Mouse (Mus musculus): ENCODE results near the gene Apol7a. TPM values are rescaled to one million over a fixed set of nuclear protein-coding genes. Genes with fewer than 3 reads are reported as not detected.
A peak's percentile ranks its signal among the peaks of the same experiment; 100 is the strongest.

The Apol7a gene
- polyA plus RNA-seq, 1 experiment, result 88.8 TPM

DNA sequence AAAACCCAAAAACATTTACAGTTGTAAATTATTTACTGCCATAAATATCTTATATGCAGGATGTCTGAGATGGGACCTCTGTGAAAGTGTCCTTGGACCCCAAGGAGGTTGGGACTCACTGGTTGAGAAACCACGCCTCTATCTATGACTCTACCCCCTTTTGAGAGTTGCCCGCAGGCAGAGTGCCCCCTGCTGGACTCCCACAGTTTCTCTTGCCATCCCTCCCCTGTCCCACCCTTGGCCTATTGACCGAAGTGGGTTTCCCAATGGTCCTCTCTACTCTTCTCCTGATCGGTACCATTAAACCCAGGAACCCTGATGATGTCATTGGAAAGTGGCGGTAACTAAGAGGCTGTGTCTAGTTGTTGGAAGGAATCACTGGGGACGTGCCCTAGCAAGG lies 56.9 kb downstream of the Apol7a start:
- no peak overlapping the region for H3K27ac ChIP-seq (ENCODE audit: insufficient read depth, low read depth, low read length)
- WGBS, result 89% methylated on average over 6 of the region's 6 CpGs
- peaks cover 21% of the 10 kb centered on the region for H3K4me1 ChIP-seq (ENCODE audit: control insufficient read depth, insufficient read depth, insufficient read length, low read length)
- no peaks in the 10 kb centered on the region for H3K36me3 ChIP-seq (ENCODE audit: control insufficient read depth, insufficient read depth, low read length)
- no peaks in the 10 kb centered on the region for H3K27me3 ChIP-seq (ENCODE audit: control insufficient read depth, insufficient read depth, low read length)
- no peak overlapping the region for H3K4me3 ChIP-seq (ENCODE audit: low read depth, low read length)
- TF ChIP-seq POLR2A (IDR thresholded peaks at IDR 0.05; ENCODE audit: low read depth, low read length) (no peak), CTCF (IDR thresholded peaks at IDR 0.05; ENCODE audit: extremely low read depth, insufficient read length, insufficient replicate concordance, low read depth, low read length) (peak; percentile 19; the same call in 1 of the 2 replicates)

DNA sequence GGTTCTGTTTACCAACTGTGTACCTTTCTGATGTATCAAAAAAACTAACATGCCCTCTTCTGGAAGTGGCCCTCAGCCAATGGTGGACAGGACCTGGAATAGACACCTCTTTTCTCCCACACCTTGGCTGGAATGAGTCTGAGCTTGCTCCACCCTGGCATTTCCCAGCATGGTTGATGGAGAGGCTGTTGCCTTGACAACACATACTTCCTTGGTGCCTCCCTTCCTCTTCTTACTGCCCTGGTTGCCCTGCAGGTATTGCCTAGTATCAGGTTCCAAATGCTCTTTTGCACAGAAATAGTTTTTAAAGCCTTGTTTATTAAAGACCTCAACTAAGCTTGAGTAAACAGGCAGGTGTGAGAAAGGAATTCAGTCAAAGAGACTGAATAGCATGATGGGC lies 58.3 kb downstream of the Apol7a start:
- H3K27ac ChIP-seq (ENCODE audit: insufficient read depth, low read depth, low read length), result no peak overlapping the region
- TF ChIP-seq CTCF (IDR thresholded peaks at IDR 0.05; ENCODE audit: extremely low read depth, insufficient read length, insufficient replicate concordance, low read depth, low read length), result no peak
- no peak for TF ChIP-seq POLR2A (IDR thresholded peaks at IDR 0.05; ENCODE audit: low read depth, low read length)
- peaks cover 30% of the 10 kb centered on the region for H3K4me1 ChIP-seq (ENCODE audit: control insufficient read depth, insufficient read depth, insufficient read length, low read length)
- H3K27me3 ChIP-seq (ENCODE audit: control insufficient read depth, insufficient read depth, low read length), result no peaks in the 10 kb centered on the region
- no peak overlapping the region for H3K4me3 ChIP-seq (ENCODE audit: low read depth, low read length)
- H3K36me3 ChIP-seq (ENCODE audit: control insufficient read depth, insufficient read depth, low read length), result no peaks in the 10 kb centered on the region

DNA sequence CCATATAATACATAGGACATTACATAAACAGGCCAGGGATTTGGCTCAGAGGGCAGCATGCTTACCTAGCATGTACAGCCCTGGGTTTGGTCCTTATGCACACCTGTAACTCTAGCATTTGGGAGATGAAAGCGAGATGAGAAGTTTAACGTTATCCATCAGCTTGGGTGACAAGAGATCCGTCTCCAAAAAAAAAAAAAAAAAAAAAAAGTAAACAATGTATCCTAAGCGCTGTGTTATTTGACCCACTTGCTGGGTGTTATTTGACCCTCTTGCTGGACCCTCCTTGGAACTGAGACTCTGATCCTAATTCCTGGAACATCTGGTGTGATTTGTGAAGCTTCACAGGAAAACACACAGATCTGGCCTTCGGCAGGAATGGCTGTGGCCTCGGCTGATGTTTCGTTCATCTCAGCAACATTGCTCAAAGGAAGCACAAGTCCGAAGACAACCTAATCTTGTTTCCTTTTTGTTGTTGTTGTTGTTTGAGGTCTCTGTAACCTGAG lies 59.9 kb downstream of the Apol7a start:
- Histone ChIP-seq H3K4me1 (ENCODE audit: control insufficient read depth, insufficient read depth, insufficient read length, low read length) (peaks cover 28% of the 10 kb centered on the region), H3K27ac (ENCODE audit: insufficient read depth, low read depth, low read length) (no peak overlapping the region), H3K36me3 (ENCODE audit: control insufficient read depth, insufficient read depth, low read length) (no peaks in the 10 kb centered on the region), H3K27me3 (ENCODE audit: control insufficient read depth, insufficient read depth, low read length) (no peaks in the 10 kb centered on the region), H3K4me3 (ENCODE audit: low read depth, low read length) (no peak overlapping the region)
- WGBS, result 45% methylated on average over 8 of the region's 8 CpGs
- TF ChIP-seq POLR2A (IDR thresholded peaks at IDR 0.05; ENCODE audit: low read depth, low read length) (no peak), CTCF (IDR thresholded peaks at IDR 0.05; ENCODE audit: extremely low read depth, insufficient read length, insufficient replicate concordance, low read depth, low read length) (no peak)

- H3K36me3 ChIP-seq (ENCODE audit: control insufficient read depth, insufficient read depth, low read length), result no peaks in the 10 kb centered on the region
- peak overlapping the region; percentile 17; the same call in 1 of the 2 replicates for H3K4me3 ChIP-seq (ENCODE audit: low read depth, low read length)
- whole genome bisulfite sequencing, result 16% methylated on average over 7 of the region's 7 CpGs
- TF ChIP-seq CTCF (IDR thresholded peaks at IDR 0.05; ENCODE audit: extremely low read depth, insufficient read length, insufficient replicate concordance, low read depth, low read length) (no peak), POLR2A (IDR thresholded peaks at IDR 0.05; ENCODE audit: low read depth, low read length) (no peak)
- peaks cover 23% of the 10 kb centered on the region for H3K4me1 ChIP-seq (ENCODE audit: control insufficient read depth, insufficient read depth, insufficient read length, low read length)
- no peaks in the 10 kb centered on the region for H3K27me3 ChIP-seq (ENCODE audit: control insufficient read depth, insufficient read depth, low read length)
- H3K27ac ChIP-seq (ENCODE audit: insufficient read depth, low read depth, low read length), result peak overlapping the region; percentile 62; the same call in 1 of the 2 replicates
Measured at GRCm38 (mm10) chr15:77338451-77338850, 60.5 kb downstream of the Apol7a start.

Other genes starting within 250 kb of the Apol7a start
- 25.1 and 34.7 TPM in 2 replicates for gene Rbfox2, start 92.1 kb downstream of the Apol7a start, polyA plus RNA-seq (2012; rRNA removed)
- 41.6 and 153 TPM in 2 replicates for gene Apol9a, start 12.0 kb upstream of the Apol7a start, polyA plus RNA-seq (2012; rRNA removed)
- gene Apol7b, start 48.4 kb upstream of the Apol7a start, polyA plus RNA-seq (2012; rRNA removed), result 0.49 and 0.62 TPM in 2 replicates
- gene Apol10a, start 77.9 kb upstream of the Apol7a start, polyA plus RNA-seq (2012; rRNA removed), result 4.4 and 56.4 TPM in 2 replicates
- gene Apol11a, start 109.2 kb upstream of the Apol7a start, polyA plus RNA-seq (2012; rRNA removed), result 0.13 TPM in 1 of 2 replicates, not detected in the other
- gene Apol7c, start 134.2 kb upstream of the Apol7a start, polyA plus RNA-seq (2012; rRNA removed), result 15.3 and 19.6 TPM in 2 replicates
- gene 1700025B11Rik, start 162.8 kb upstream of the Apol7a start, polyA plus RNA-seq (2012; rRNA removed), result not detected in 2 replicates
- 0.08 and 0.35 TPM in 2 replicates for gene Apol10b, start 197.0 kb upstream of the Apol7a start, polyA plus RNA-seq (2012; rRNA removed)
- gene Gm36245, start 200.1 kb upstream of the Apol7a start, polyA plus RNA-seq (2012; rRNA removed), result not detected in 2 replicates
- 0.22 TPM in 1 of 2 replicates, not detected in the other for gene Apol11b, start 244.2 kb upstream of the Apol7a start, polyA plus RNA-seq (2012; rRNA removed)

Data from small intestine, adult 2 months (tissue).